Mouse (Mus musculus) CD4-positive, CD25-positive, alpha-beta regulatory T cell, adult 2 months (primary cell): ENCODE measurements at regions not wholly inside any gene's neighbourhood (a gene's known extent, or its start where the extent isn't known, plus 50 kb on each side); places are given as distances from the start of the nearest gene placed in this dataset.

ENCODE experiments used
- DNase-seq: peaks from one replicate; pipeline ENCODE4 v3.0.0-alpha.2; 2012; ENCODE audit warnings: low read depth, low spot score

- no peak for DNase-seq
Observed at GRCm38 (mm10) chr9:101555011-101555673, 303.5 kb upstream of the Ppp2r3a start.

GRCm38 (mm10) chr9:101552789-101553188 lies 301.2 kb upstream of the Ppp2r3a start:
- no peak for DNase-seq

- DNase-seq: no peak
Observed at GRCm38 (mm10) chr9:101551256-101551655, 299.7 kb upstream of the Ppp2r3a start.

GRCm38 (mm10) chr9:101546213-101546832 lies 294.7 kb upstream of the Ppp2r3a start:
- no peak for DNase-seq

GRCm38 (mm10) chr9:101518137-101518536 lies 266.5 kb upstream of the Ppp2r3a start:
- no peak for DNase-seq

GRCm38 (mm10) chr9:101510807-101511206 lies 259.2 kb upstream of the Ppp2r3a start:
- no peak for DNase-seq

- no peak for DNase-seq
Observed at GRCm38 (mm10) chr9:101509196-101509595, 257.6 kb upstream of the Ppp2r3a start.

GRCm38 (mm10) chr9:101507023-101507690 lies 255.6 kb upstream of the Ppp2r3a start:
- DNase-seq: no peak

GRCm38 (mm10) chr9:101501706-101502465 lies 250.3 kb upstream of the Ppp2r3a start:
- no peak for DNase-seq

- DNase-seq: no peak
Observed at GRCm38 (mm10) chr9:101501036-101501435, 249.4 kb upstream of the Ppp2r3a start.

- no peak for DNase-seq
Observed at GRCm38 (mm10) chr9:101498721-101499120, 247.1 kb upstream of the Ppp2r3a start.

- DNase-seq: no peak
Observed at GRCm38 (mm10) chr9:101495768-101496167, 244.2 kb upstream of the Ppp2r3a start.

- DNase-seq: no peak
Observed at GRCm38 (mm10) chr9:101489013-101489412, 237.4 kb upstream of the Ppp2r3a start.

GRCm38 (mm10) chr9:101476223-101476622 lies 224.6 kb upstream of the Ppp2r3a start:
- no peak for DNase-seq

GRCm38 (mm10) chr9:101473074-101473461 lies 221.5 kb upstream of the Ppp2r3a start:
- DNase-seq: no peak

- DNase-seq: no peak
Observed at GRCm38 (mm10) chr9:101472101-101473073, 220.8 kb upstream of the Ppp2r3a start.

- DNase-seq: no peak
Observed at GRCm38 (mm10) chr9:101471665-101472064, 220.1 kb upstream of the Ppp2r3a start.

GRCm38 (mm10) chr9:101469756-101470155 lies 218.2 kb upstream of the Ppp2r3a start:
- DNase-seq: no peak

- DNase-seq: no peak
Observed at GRCm38 (mm10) chr9:101464727-101465427, 213.3 kb upstream of the Ppp2r3a start.

- DNase-seq: no peak
Observed at GRCm38 (mm10) chr9:101458947-101459627, 207.5 kb upstream of the Ppp2r3a start.
